Mouse (Mus musculus): ENCODE data around the gene Paqr4.

Gene Paqr4

DNA sequence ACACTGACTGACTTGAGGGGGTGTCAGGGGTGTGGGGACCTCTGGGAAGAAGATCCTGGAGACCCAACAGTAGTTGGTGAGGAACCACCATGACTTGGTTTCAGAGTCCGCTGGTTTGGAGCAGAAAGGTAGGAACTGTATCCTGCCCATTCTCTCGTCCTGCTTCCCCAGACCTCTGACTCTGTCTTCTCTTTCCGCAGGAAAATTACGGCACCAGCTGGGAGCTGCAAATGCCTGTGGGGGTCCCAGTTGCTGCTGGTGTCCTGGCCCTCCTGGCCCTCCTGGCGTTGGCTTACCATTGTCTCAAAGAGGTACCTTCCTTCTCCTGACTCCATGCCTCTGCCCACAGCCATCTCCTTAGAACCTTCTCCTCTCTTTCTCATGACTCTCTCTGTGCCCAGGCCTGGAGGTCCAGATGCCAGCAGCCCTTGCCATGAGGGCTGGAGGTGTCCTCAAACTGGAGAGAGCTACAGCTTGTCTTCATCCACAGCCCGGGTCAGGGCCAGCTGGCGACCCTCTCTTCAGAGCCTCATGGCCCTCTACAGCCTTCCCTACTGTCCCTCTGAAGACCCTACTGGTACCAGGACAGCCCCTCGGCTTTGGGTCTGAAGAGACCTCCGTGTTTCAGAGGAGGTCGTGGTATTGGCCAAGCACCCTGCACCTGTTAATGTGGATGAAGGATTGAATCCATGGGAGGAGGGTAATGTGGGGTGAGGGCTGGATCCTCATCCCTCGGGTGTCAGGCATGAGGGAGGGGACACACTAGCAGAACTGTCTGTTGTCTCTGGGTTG is 8.9 kb upstream of the Paqr4 start:
- DNase-seq (ENCODE audit: inconsistent ontology term) = no peak

DNA sequence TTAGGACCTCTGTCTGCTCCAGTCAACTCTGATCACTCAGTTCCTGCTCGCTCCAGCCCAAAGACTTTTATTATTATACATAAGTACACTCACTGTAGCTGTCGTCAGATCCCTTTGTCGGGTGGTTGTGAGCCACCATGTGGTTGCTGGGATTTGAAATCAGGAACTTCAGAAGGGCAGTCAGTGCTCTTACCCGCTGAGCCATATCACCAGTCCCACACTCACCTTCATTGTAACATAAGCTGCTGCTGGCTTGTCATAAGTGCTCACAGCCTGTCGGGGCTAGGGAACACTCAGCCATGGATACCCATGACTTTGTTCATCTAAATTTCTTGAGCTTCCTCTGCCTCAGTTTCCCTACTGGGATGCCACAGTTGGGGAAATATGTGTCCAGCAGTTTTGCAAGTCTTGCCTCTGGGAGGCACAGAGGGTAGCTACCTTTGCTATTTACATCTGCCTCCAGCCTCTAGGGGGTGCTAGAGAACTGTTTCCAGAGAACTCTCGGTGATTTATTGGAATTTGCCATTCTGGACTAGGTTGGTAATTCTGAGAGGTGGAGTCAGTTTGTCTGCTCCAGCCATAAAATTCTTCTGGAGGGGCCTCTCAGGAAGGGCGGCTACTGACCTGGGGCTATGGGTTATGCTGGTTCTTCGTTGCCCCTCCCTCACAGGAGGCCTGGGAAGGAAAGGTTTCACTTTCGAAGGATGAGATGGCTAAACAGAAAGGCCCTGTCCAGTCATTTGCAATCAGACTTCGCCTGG is 8.1 kb upstream of the Paqr4 start:
- DNase-seq (ENCODE audit: inconsistent ontology term) = peak; percentile 54

DNA sequence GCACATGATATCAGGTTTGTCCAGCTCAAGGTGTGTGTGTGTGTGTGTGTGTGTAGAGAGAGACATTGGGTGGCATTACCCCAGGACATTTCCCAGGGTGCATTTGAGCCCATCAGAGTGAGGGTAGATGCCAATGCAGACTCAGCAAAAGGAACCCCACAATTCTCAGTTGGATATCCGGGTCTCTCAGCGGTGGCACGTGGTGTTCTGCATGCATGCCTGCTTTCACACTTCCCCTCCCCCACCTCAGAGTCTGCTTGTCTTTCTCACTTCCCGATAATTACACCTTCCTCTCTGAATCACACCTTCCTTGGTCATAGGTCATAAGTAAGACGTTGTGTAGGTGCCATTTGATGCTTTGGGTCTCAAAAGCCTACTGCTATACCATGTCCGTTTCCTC is 7.4 kb upstream of the Paqr4 start:
- no peak for DNase-seq (ENCODE audit: inconsistent ontology term)

DNA sequence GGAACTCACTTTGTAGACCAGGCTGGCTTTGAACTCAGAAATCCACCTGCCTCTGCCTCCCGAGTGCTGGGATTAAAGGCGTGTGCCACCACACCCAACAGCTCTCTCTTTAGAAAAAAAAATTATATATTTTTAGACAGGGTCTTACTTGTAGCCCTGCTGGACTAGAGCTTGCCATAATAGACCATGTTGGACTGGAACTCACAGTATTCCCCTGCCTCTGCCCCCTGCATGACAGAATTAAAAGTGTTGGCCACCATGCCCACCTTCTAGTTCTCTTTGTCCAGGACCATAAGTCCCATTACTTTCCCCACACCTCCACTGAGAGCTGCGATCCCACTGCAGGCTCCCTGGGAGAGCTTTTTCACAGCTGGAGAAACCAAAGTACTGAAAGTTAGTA is 6.8 kb upstream of the Paqr4 start:
- no peak for DNase-seq (ENCODE audit: inconsistent ontology term)

DNA sequence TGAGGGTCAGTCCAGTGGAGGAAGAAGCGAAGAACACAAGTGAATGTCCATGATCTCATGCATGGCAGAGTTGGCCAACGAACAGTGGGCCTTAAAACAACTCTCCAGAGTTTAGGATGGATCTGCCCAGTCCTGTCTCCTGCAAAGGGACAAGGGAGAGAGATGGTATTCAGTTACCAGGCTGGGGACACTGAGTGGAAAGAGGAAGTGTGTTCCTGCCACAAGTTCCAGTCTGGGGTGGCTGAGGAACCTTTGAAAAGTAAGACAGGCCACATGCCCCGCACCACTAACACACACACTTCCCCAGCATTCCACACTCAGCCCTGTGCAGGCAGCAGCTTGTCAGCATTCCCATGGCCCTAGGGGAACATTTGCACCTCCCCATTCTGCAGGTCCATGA is 6.1 kb upstream of the Paqr4 start:
- no peak for DNase-seq (ENCODE audit: inconsistent ontology term)

DNA sequence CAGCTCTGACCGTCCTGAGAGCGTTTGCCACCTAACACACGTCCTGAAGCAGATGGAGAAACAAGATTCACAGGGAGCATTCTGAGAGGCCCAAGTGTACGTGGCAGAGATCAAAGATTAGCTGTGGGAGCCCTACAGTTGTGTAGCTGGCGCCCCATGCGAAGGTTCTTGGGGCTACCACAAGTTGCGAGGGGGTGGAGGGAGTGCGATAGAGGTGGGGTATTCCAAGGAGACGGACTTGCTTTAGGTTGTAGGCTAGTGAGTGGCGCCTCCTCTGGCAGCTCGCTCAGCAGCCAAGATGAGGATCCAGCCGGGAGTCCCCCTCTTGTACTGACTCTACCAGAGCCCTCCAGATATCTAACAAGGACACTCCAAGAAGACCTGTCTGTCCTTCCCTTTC is 5.6 kb upstream of the Paqr4 start:
- DNase-seq (ENCODE audit: inconsistent ontology term) = no peak

DNA sequence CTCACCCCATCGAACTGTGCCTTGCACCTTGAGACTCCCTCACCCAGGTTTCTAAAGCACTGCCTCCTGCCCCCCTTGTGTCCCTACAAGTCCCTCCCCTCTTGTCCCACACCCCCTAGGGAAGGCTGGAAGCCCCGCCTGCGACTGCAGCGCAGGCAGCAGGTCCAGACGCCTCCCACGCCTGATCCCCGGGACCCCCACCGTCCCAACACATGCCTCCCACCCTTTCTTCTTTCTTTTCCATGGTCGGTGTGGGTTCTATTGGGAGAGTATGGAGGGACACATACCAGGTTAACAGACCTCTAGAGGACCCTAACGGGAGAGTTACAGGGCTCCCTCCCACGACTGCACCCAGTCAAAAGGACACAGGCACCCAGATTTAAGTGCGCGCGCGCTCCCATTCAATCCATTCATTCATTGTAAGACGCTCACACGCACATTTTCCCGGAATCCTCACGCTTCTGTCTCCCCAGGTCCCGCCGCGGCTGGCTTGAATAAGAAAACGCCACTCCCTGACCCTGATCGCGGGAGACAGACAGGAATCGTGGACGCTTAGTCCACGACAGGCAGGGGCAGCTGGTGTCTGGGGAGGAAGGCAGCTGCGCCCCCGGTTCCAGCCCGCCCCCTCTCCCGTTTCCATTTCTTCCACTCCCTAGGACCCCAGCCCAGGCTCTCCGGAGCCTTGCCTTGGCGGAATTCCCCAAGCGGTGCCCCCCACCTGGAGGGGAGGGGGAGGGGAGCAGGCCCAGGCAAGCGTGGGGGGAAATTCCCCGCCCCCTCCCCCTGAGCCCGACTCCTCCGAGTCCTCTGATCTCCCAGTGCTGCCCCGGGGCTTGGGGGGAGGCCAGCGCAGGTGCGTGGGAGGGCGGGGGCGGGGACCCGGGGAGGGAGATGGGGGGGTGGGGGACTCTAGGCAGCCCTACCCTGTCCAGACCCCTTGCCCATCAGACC is 4.9 kb upstream of the Paqr4 start, which contains the start of gene Kremen2:
Gene Kremen2 (minus strand): TSS at position 533 of the 951 bp plus-strand sequence.
- peak; percentile 30 for DNase-seq (ENCODE audit: inconsistent ontology term)

DNA sequence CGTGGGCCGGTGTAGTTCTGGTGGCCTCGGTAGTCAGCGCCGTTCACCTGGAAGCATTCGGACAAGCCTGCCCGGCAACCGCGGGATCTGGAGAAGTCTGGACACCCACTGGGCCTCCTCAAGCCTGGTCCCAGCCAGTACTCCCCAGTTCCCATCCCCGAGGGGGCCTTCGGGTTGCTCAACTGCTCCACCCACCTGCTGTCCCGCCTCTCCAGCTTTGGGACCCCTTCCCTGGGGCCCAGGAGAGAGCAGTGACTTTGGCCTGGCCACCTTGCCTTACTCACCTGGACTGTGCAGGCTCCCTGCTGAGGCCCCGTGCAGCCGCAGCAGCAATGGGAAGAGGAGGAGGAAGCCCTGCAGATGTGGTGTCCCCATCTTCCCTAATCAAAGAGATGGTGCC is 4.0 kb upstream of the Paqr4 start:
- no peak for DNase-seq (ENCODE audit: inconsistent ontology term)

DNA sequence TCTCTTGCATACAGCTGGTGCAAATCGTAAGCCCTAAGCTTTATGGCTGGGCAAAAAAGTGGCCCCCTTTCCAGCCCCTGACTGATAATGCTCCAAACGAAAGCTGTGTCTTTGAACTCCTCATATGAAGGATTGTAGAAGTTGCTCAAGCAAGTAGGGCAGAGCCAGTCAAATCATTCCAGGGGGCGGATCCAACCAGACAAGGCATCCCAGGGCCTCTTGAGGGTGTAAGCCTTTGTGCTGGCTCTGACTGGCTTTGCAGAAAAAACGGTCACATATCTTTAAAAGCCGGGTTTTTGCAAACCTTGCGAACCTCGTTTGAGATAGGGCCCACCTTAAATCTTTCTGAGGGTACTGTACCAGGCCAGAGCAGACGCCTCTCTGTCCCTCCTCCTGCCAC is 3.4 kb upstream of the Paqr4 start:
- DNase-seq (ENCODE audit: inconsistent ontology term) = no peak

DNA sequence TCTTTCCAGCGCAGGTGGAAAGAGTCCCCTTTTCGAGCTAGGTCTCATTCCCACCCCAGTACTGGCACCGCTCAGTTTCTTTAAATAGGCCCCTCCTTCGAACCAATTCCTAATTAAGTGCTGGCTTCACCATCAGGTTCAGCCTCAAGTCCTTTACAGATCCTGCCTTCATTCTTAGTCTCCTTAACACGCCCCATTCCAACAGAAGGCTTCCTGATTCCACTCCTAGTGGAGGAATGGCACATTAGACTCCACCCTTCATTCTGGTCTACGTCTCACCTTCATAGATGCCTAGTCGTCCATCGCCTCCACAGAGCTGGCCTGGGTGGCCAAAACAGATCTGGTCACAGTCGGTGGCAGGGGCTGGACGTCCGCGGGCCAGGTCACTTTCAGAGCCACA is 2.3 kb upstream of the Paqr4 start:
- DNase-seq (ENCODE audit: inconsistent ontology term) = no peak

DNA sequence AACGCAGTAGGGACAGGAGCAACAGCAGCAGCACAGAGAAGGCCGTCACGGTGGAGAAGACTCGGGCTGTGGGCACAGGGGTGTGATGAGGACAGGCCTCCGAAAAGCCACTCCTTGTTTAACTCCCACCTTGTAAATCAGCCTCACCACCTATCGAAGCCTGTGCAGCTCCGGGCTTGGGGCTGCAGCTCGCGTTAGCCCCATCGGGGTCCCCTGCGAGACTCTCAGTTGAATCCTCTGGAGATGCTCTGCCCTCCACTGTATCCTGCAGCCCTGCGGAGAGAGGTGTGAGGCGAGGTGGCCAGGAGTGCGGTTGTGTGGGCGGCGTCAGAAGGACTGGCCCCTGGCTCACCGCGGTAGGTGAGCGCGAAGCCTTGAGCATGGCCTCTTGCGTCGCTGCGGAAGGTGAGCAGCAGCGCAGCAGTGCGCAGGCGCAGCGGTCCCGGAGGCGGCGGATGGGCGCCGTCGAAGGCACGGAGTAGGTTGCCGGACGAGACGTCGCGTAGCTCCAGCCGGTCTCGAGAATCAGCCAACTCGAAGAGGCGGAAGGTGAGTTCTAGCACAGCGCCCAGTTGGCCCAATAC is 1.6 kb upstream of the Paqr4 start:
- no peak for DNase-seq (ENCODE audit: inconsistent ontology term)

DNA sequence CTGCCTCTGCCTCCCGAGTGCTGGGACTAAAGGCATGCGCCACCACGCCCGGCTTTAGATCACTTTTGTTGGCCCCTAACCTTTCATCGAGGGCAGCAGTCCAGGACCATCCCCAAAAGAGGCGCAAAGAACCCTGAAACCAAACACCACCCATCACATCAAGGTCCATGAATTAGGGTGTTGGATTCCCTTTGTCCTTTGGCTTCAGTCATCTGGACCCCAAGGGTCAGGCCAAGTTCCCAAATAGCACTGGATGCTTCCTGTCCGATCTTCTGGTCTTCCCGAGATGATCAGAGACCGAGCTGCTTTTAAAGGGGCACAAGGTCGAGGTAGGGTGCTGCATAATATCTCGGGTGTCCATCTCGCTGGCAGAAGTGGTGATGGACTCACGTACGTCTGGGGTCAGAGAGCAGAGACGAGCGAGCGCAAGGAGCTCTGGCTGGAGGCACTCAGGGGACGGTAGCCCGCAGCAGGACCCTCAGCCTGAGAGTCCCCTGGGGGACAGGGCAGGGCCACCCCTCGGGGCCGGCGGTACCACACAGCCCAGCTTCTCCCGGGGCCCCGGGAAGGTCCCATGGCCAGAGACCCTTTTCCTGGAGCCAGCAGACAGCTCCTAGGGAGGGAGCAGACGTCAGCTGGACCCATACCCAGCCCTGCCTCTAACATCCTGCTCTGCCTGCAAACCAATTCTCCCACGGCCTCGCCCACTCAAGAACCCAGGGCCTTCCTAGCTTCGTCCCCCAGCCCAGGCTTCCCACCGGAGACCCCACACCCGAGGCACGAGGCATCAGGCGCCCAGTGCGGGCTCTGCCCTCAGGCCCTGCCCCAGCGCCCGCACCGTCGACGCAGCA is 917 bp upstream of the Paqr4 start:
- no peak for DNase-seq (ENCODE audit: inconsistent ontology term)

DNA sequence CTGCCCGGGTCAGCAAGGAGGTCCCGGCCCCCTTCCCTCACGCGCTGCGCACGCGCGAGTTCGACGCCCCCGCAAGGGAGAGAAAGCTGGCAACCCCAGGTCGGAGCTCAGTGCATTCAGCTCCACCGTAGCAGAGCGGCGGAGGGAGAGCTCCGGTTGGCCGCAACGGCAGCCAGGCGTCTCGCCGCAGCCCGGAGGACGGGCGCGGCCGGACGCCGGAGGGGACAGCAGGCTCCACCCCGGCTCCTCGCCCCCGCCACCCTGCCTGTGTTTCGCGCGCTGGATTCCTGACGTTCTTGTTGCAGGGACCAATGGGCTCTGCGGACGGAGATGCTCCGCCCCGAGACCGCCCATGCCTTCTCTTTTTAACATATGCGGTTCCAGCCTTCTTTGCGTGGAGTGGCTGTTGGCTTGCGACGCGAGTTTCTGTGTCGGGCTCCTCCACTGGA is 507 bp downstream of the Paqr4 start:
- peak; percentile 96 for DNase-seq (ENCODE audit: inconsistent ontology term)

DNA sequence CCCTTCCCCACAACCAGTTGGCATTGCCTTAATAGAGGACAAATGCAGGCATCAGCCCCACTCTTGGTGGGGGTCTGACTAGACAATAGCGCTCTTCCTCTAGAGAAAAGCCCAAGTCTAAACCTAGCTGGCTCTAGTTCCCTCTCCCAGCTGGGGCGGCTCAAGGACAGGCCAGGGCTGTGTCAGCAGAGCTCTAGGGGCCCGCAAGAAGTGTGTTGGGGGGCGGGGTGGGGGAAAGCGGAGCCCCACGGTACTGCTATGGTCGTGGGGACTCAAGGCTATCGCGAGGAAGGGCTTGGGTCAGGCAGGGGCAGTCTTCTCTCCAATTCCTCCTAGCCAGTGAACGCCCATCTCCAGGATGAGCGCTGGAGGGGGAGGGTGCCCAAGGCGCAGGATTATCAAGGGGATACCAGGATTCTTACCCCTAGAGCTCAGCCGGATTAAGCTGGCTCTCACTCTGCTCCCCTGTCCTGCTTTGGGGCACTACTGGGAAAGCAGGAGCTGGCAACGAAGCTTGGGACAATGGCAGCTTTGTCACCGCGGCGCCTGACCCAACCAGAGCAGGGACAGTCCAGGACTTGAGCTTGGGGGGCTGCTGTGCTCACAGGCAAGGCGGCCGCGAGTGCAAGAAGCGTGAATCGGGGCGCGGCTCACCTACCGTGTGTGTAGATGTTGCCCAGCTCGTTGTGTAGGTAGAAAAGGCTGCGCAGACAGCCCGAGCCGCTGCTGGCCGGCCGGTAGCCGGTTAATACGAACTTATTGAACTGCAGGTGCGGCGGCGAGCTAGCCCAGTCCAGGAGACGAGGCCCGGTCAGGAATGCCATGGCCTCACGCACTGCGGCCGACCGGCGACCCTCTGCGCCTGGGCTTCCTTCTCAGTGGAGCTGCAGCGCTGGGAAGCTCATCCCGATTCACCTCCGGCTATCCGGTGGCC is 1.2 kb downstream of the Paqr4 start:
- DNase-seq (ENCODE audit: inconsistent ontology term) = peak; percentile 60

DNA sequence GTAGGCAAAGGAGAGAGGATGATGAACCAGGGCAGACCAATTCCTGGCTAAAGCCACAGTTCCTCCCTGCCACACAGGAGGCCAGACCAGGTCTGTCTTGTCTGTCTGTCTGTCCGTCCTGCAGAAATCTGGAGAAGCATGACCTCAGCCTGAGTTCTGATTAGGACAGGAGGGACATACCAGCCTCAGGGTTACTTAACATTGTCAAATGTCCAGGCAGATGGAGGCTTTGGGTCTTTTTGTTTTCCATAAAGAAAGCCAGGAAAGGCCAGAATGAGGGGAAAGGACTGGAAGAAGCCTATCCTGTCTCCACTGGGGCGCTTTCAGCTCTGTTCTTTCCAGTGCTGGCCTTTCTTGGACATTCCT is 1.8 kb downstream of the Paqr4 start:
- DNase-seq (ENCODE audit: inconsistent ontology term) = no peak

DNA sequence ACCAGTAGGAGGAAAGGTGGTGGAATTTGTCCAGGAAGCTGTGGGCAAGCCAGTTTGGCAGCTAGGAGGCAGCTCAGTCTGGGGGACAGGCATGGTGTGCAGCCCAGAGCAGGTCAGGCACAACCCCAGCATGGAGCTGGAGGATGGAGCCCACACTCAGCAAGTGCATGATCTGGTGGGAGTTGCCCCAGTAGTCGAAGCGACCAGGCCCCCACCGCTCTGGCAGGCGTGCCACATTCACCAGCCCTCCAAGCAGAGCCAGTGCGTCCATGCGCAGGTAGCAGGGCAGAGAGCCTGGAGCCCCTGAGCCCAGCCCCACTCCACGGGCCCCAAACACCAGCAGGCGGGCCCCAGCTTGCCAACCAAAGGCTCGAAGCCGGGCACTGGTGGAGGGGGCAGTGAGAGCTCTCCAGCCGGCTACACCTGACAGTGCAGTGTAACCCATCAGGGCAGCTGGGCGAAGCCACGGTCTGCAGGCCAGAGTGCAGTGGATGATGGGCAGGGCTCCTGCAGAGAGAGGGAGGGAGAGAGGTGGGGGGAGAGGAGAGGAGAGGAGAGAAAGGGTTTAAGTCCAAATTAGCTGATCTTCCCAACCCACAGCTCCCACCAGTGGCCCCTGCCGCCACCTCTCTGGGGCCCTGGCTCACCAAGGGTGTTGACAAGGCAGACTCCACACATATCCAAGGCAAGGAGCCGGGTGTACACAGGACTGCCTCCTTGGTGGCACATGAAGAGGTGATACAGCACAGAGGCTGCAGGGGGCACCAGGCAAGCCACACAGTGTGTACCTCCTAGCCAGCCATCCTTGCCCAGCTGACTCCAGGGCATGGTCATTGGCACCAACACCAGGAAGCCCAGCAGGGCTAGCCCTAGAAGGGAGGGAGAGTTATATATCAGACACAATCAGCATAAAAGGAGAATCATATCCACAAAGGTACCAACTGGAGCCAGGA is 2.9 kb downstream of the Paqr4 start:
- no peak for DNase-seq (ENCODE audit: inconsistent ontology term)

DNA sequence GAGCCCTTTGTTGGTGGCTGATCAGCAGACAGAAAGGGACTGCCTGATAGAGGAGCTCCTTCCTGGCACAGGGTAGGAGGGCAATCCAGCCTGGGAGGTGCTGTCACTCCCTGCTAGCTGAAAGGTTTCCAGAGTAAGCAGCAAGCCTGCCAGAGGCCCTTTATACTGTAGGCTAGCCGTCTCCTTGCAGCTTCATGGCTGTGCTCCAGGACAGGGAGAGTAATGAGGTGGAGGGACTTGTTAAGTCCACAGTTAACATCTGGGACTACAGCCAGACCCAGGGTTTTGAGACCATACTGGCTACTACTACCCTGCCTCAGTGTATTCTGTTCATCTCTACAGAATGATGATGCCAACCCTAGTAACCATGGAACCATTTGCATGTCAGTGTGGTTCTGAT is 6.3 kb downstream of the Paqr4 start:
- DNase-seq (ENCODE audit: inconsistent ontology term) = no peak

DNA sequence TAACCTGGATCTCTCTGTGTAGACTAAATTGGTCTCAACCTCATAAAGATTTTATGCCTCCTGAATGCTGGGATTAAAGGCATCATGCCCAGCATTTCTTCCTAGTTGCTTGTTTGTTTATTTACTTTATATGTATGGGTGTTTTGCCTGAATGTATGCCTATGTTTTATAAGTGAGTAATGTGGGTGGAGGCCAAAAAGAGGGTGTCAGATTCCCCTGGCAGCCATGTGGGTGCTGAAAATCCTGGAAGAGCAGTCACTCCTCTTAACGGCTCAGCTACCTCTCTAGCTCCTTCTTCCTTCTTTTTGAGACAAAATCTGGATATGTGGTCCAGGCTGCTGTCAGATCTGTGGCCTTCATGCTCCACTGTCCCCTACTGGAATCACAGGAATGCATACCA is 10.2 kb downstream of the Paqr4 start:
- no peak for DNase-seq (ENCODE audit: inconsistent ontology term)

DNA sequence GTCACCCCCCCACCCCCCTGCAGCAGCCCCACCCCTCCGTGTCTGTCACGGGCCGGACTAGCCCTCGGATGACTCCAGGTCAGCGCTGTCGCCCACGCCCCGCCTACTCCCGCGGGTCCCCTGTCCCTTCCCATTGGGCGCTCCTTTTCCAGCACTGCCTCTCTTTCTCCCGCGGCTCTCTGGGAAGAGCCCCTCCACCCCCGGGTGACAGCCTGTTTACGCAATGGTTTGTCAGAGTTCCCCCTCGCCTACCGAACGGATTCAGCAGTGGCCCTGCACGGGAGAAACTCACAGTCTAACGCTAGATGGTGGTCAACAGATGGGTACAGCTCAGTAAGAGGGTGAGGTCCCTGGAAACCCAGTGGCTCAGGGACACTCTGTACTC is 13.9 kb downstream of the Paqr4 start:
- peak; percentile 96 for DNase-seq (ENCODE audit: inconsistent ontology term)
